Mouse (Mus musculus): ENCODE measurements around the gene Dlgap1.

Gene Dlgap1

GRCm38 (mm10) chr17:70849399-70850232 is 880.7 kb downstream of the Dlgap1 start:
- peak; percentile 94 for DNase-seq

- DNase-seq, result peak; percentile 66
These were observed 881.5 kb downstream of the Dlgap1 start for GRCm38 (mm10) chr17:70850233-70850995.

- DNase-seq, result peak; percentile 85
These were observed 882.4 kb downstream of the Dlgap1 start for GRCm38 (mm10) chr17:70850996-70851991.

- DNase-seq, result peak; percentile 51
These were observed 883.3 kb downstream of the Dlgap1 start for GRCm38 (mm10) chr17:70852011-70852685.

GRCm38 (mm10) chr17:70852686-70853386 is 884.0 kb downstream of the Dlgap1 start:
- peak; percentile 87 for DNase-seq

GRCm38 (mm10) chr17:70853436-70853905 is 884.6 kb downstream of the Dlgap1 start, which contains the start of gene Tgif1:
Gene Tgif1, minus strand, starts transcription at chr17:70853546.
- DNase-seq, result peak; percentile 62

- no peak for DNase-seq
These were observed 885.1 kb downstream of the Dlgap1 start for GRCm38 (mm10) chr17:70854021-70854420.

GRCm38 (mm10) chr17:70856871-70857415 is 888.1 kb downstream of the Dlgap1 start:
- peak; percentile 12 for DNase-seq

GRCm38 (mm10) chr17:70858814-70859213 is 889.9 kb downstream of the Dlgap1 start:
- no peak for DNase-seq

- no peak for DNase-seq
These were observed 895.2 kb downstream of the Dlgap1 start for GRCm38 (mm10) chr17:70864117-70864516.

- no peak for DNase-seq
These were observed 895.8 kb downstream of the Dlgap1 start for GRCm38 (mm10) chr17:70864645-70865044.

- no peak for DNase-seq
These were observed 896.3 kb downstream of the Dlgap1 start for GRCm38 (mm10) chr17:70865060-70865604.

GRCm38 (mm10) chr17:70866029-70866428 is 897.2 kb downstream of the Dlgap1 start:
- no peak for DNase-seq

GRCm38 (mm10) chr17:70866538-70867114 is 897.8 kb downstream of the Dlgap1 start:
- DNase-seq, result no peak

- no peak for DNase-seq
These were observed 899.8 kb downstream of the Dlgap1 start for GRCm38 (mm10) chr17:70868577-70869229.

- no peak for DNase-seq
These were observed 901.7 kb downstream of the Dlgap1 start for GRCm38 (mm10) chr17:70870581-70870980.
